Mouse (Mus musculus): ENCODE measurements around the gene Anxa5. TPM values are rescaled to one million over a fixed set of nuclear protein-coding genes. Genes with fewer than 3 reads are reported as not detected.

The Anxa5 gene
- polyA plus RNA-seq (2014; fragmentation: Nextera tagmentation; extraction: Ambion mirVana) = 85.6 and 111 TPM in 2 replicates

- Histone ChIP-seq H3K9me3 (ENCODE audit: control insufficient read depth, low read length) (no peaks in the 10 kb centered on the region), H3K9ac (ENCODE audit: low read length) (peak within 1 kb of the TSS; percentile 57), H3K4me1 (replicated peaks; ENCODE audit: control insufficient read depth, insufficient read depth, low read length) (peaks cover 6% of the 10 kb centered on the region; the same call in 1 of the 2 replicates), H3K36me3 (ENCODE audit: control insufficient read depth, insufficient read depth, low read length) (no peaks in the 10 kb centered on the region), H3K4me3 (ENCODE audit: low read depth, low read length) (peak within 1 kb of the TSS; percentile 53), H3K27ac (ENCODE audit: low read depth, low read length) (peak within 1 kb of the TSS; percentile 25; the same call in 1 of the 2 replicates), H3K4me2 (ENCODE audit: low read depth, low read length, severe bottlenecking) (peak within 1 kb of the TSS; percentile 93), H3K27me3 (ENCODE audit: control insufficient read depth, insufficient read depth, low read length) (no peaks in the 10 kb centered on the region)
- peak; percentile 98 for ATAC-seq (replicated peaks; ENCODE audit: low FRiP score)
- peak; percentile 96 for DNase-seq (ENCODE audit: low spot score)
- WGBS = under 1% methylated on average over 31 of the region's 32 CpGs
Measured at GRCm38 (mm10) chr3:36475532-36476087, at the start of gene Anxa5, which contains the start of gene 1810062G17Rik. Anxa5 (minus strand) TSS chr3:36475894. 1810062G17Rik (plus strand) TSS chr3:36475937.

- Histone ChIP-seq H3K36me3 (ENCODE audit: control insufficient read depth, insufficient read depth, low read length) (no peaks in the 10 kb centered on the region), H3K9ac (ENCODE audit: low read length) (no peak overlapping the region), H3K4me3 (ENCODE audit: low read depth, low read length) (no peak overlapping the region), H3K4me2 (ENCODE audit: low read depth, low read length, severe bottlenecking) (no peak overlapping the region), H3K27ac (ENCODE audit: low read depth, low read length) (no peak overlapping the region), H3K27me3 (ENCODE audit: control insufficient read depth, insufficient read depth, low read length) (peaks cover 15% of the 10 kb centered on the region), H3K4me1 (replicated peaks; ENCODE audit: control insufficient read depth, insufficient read depth, low read length) (0 out of 2 replicates have a peak, but pooled peaks cover 5% of the 10 kb centered on the region), H3K9me3 (ENCODE audit: control insufficient read depth, low read length) (no peaks in the 10 kb centered on the region)
- WGBS = 84% methylated on average over 3 of the region's 3 CpGs
- no peak for DNase-seq (ENCODE audit: low spot score)
- ATAC-seq (replicated peaks; ENCODE audit: low FRiP score) = no peak
Measured at GRCm38 (mm10) chr3:36524466-36524865, 48.8 kb upstream of the Anxa5 start.

- H3K27ac ChIP-seq (ENCODE audit: low read depth, low read length) = no peak overlapping the region
- 0 out of 2 replicates have a peak, but pooled peaks cover 5% of the 10 kb centered on the region for H3K4me1 ChIP-seq (replicated peaks; ENCODE audit: control insufficient read depth, insufficient read depth, low read length)
- no peak for DNase-seq (ENCODE audit: low spot score)
- no peak for ATAC-seq (replicated peaks; ENCODE audit: low FRiP score)
- H3K27me3 ChIP-seq (ENCODE audit: control insufficient read depth, insufficient read depth, low read length) = peaks cover 15% of the 10 kb centered on the region
- H3K9ac ChIP-seq (ENCODE audit: low read length) = no peak overlapping the region
- no peaks in the 10 kb centered on the region for H3K36me3 ChIP-seq (ENCODE audit: control insufficient read depth, insufficient read depth, low read length)
- H3K4me3 ChIP-seq (ENCODE audit: low read depth, low read length) = no peak overlapping the region
- no peaks in the 10 kb centered on the region for H3K9me3 ChIP-seq (ENCODE audit: control insufficient read depth, low read length)
- 0 out of 2 replicates have a peak overlapping the region, but pooled peaks have one; percentile 22 for H3K4me2 ChIP-seq (ENCODE audit: low read depth, low read length, severe bottlenecking)
- 0% methylated on average over 4 of the region's 4 CpGs for WGBS
Measured at GRCm38 (mm10) chr3:36522137-36522536, 46.4 kb upstream of the Anxa5 start.

- H3K27ac ChIP-seq (ENCODE audit: low read depth, low read length) = no peak within 1 kb of the TSS
- H3K27me3 ChIP-seq (ENCODE audit: control insufficient read depth, insufficient read depth, low read length) = peaks cover 15% of the 10 kb centered on the region
- H3K4me1 ChIP-seq (replicated peaks; ENCODE audit: control insufficient read depth, insufficient read depth, low read length) = 0 out of 2 replicates have a peak, but pooled peaks cover 5% of the 10 kb centered on the region
- peak; percentile 66 for DNase-seq (ENCODE audit: low spot score)
- peak within 1 kb of the TSS; percentile 61 for H3K9ac ChIP-seq (ENCODE audit: low read length)
- WGBS = under 1% methylated on average over 51 of the region's 51 CpGs
- H3K4me2 ChIP-seq (ENCODE audit: low read depth, low read length, severe bottlenecking) = peak within 1 kb of the TSS; percentile 98
- H3K36me3 ChIP-seq (ENCODE audit: control insufficient read depth, insufficient read depth, low read length) = no peaks in the 10 kb centered on the region
- H3K9me3 ChIP-seq (ENCODE audit: control insufficient read depth, low read length) = no peaks in the 10 kb centered on the region
- peak; percentile 74 for ATAC-seq (replicated peaks; ENCODE audit: low FRiP score)
- peak within 1 kb of the TSS; percentile 55 for H3K4me3 ChIP-seq (ENCODE audit: low read depth, low read length)
Measured at GRCm38 (mm10) chr3:36521073-36522060, 45.7 kb upstream of the Anxa5 start, which contains the start of gene Gm11549. Gm11549 (minus strand) TSS chr3:36521813.

GRCm38 (mm10) chr3:36516196-36516595 is 40.5 kb upstream of the Anxa5 start:
- Histone ChIP-seq H3K4me2 (ENCODE audit: low read depth, low read length, severe bottlenecking) (no peak overlapping the region), H3K36me3 (ENCODE audit: control insufficient read depth, insufficient read depth, low read length) (no peaks in the 10 kb centered on the region), H3K27ac (ENCODE audit: low read depth, low read length) (no peak overlapping the region), H3K9ac (ENCODE audit: low read length) (no peak overlapping the region), H3K4me3 (ENCODE audit: low read depth, low read length) (no peak overlapping the region), H3K27me3 (ENCODE audit: control insufficient read depth, insufficient read depth, low read length) (peaks cover 10% of the 10 kb centered on the region), H3K9me3 (ENCODE audit: control insufficient read depth, low read length) (no peaks in the 10 kb centered on the region), H3K4me1 (replicated peaks; ENCODE audit: control insufficient read depth, insufficient read depth, low read length) (0 out of 2 replicates have a peak, but pooled peaks cover 3% of the 10 kb centered on the region)
- DNase-seq (ENCODE audit: low spot score) (peak; percentile 31), ATAC-seq (replicated peaks; ENCODE audit: low FRiP score) (no peak)
- 92% methylated on average over 9 of the region's 9 CpGs for WGBS

GRCm38 (mm10) chr3:36511491-36511890 is 35.8 kb upstream of the Anxa5 start:
- H3K4me1 ChIP-seq (replicated peaks; ENCODE audit: control insufficient read depth, insufficient read depth, low read length) = no peaks in the 10 kb centered on the region
- no peak overlapping the region for H3K27ac ChIP-seq (ENCODE audit: low read depth, low read length)
- H3K27me3 ChIP-seq (ENCODE audit: control insufficient read depth, insufficient read depth, low read length) = no peaks in the 10 kb centered on the region
- H3K9me3 ChIP-seq (ENCODE audit: control insufficient read depth, low read length) = no peaks in the 10 kb centered on the region
- no peak for DNase-seq (ENCODE audit: low spot score)
- H3K9ac ChIP-seq (ENCODE audit: low read length) = no peak overlapping the region
- no peak overlapping the region for H3K4me3 ChIP-seq (ENCODE audit: low read depth, low read length)
- no peak overlapping the region for H3K4me2 ChIP-seq (ENCODE audit: low read depth, low read length, severe bottlenecking)
- no peaks in the 10 kb centered on the region for H3K36me3 ChIP-seq (ENCODE audit: control insufficient read depth, insufficient read depth, low read length)
- WGBS = 94% methylated on average over 6 of the region's 6 CpGs
- no peak for ATAC-seq (replicated peaks; ENCODE audit: low FRiP score)

- WGBS = 53% methylated on average over 10 of the region's 10 CpGs
- Histone ChIP-seq H3K9ac (ENCODE audit: low read length) (no peak overlapping the region), H3K27ac (ENCODE audit: low read depth, low read length) (peak overlapping the region; percentile 47; the same call in 1 of the 2 replicates), H3K4me1 (replicated peaks; ENCODE audit: control insufficient read depth, insufficient read depth, low read length) (no peaks in the 10 kb centered on the region), H3K36me3 (ENCODE audit: control insufficient read depth, insufficient read depth, low read length) (no peaks in the 10 kb centered on the region), H3K27me3 (ENCODE audit: control insufficient read depth, insufficient read depth, low read length) (no peaks in the 10 kb centered on the region), H3K4me2 (ENCODE audit: low read depth, low read length, severe bottlenecking) (no peak overlapping the region), H3K4me3 (ENCODE audit: low read depth, low read length) (no peak overlapping the region), H3K9me3 (ENCODE audit: control insufficient read depth, low read length) (no peaks in the 10 kb centered on the region)
- ATAC-seq (replicated peaks; ENCODE audit: low FRiP score) = peak; percentile 42; the same call in 1 of the 2 replicates
- DNase-seq (ENCODE audit: low spot score) = no peak
Measured at GRCm38 (mm10) chr3:36505809-36506735, 30.4 kb upstream of the Anxa5 start.

GRCm38 (mm10) chr3:36505306-36505705 is 29.6 kb upstream of the Anxa5 start:
- Histone ChIP-seq H3K27me3 (ENCODE audit: control insufficient read depth, insufficient read depth, low read length) (no peaks in the 10 kb centered on the region), H3K4me1 (replicated peaks; ENCODE audit: control insufficient read depth, insufficient read depth, low read length) (no peaks in the 10 kb centered on the region), H3K4me2 (ENCODE audit: low read depth, low read length, severe bottlenecking) (no peak overlapping the region), H3K27ac (ENCODE audit: low read depth, low read length) (no peak overlapping the region), H3K36me3 (ENCODE audit: control insufficient read depth, insufficient read depth, low read length) (no peaks in the 10 kb centered on the region), H3K4me3 (ENCODE audit: low read depth, low read length) (no peak overlapping the region), H3K9ac (ENCODE audit: low read length) (no peak overlapping the region), H3K9me3 (ENCODE audit: control insufficient read depth, low read length) (no peaks in the 10 kb centered on the region)
- ATAC-seq (replicated peaks; ENCODE audit: low FRiP score) (no peak), DNase-seq (ENCODE audit: low spot score) (no peak)
- WGBS = 78% methylated on average over 8 of the region's 8 CpGs

All from forebrain, embryonic 11.5 days (tissue).